Mouse (Mus musculus): ENCODE measurements around the gene Fbxw9.

GRCm38 (mm10) chr8:85027922-85028321 lies 31.9 kb upstream of the Fbxw9 start:
- TF ChIP-seq MAX (IDR thresholded peaks at IDR 0.05; ENCODE audit: low read depth) (no peak), POLR2A (IDR thresholded peaks at IDR 0.05; ENCODE audit: insufficient read length, low read depth) (no peak), TCF12 (IDR thresholded peaks at IDR 0.05; ENCODE audit: insufficient read depth, poor library complexity, severe bottlenecking) (no peak), MYOG (IDR thresholded peaks at IDR 0.05; ENCODE audit: control insufficient read depth in 1 of 3, insufficient read depth in 1 of 3, insufficient read length in 2 of 3, low read depth in 2 of 3) (no peak), MYOD1 (IDR thresholded peaks at IDR 0.05; ENCODE audit: control insufficient read depth in 1 of 3, insufficient read length in 2 of 3, low read depth in 2 of 3) (no peak), CEBPB (IDR thresholded peaks at IDR 0.05; ENCODE audit: insufficient read depth, poor library complexity, severe bottlenecking) (no peak), USF1 (IDR thresholded peaks at IDR 0.05; ENCODE audit: low read depth) (no peak), E2F4 (IDR thresholded peaks at IDR 0.05; ENCODE audit: insufficient read depth) (no peak), POLR2AphosphoS2 (IDR thresholded peaks at IDR 0.05; ENCODE audit: insufficient read length, low read depth) (no peak), SRF (IDR thresholded peaks at IDR 0.05; ENCODE audit: control insufficient read depth, insufficient read length, low read depth) (no peak)

All from myocyte (in vitro differentiated cells).